Mouse (Mus musculus) left cerebral cortex, postnatal 10 days (tissue): ENCODE results near the gene Krtap3-2. TPM values are rescaled to one million over a fixed set of nuclear protein-coding genes. Genes with fewer than 3 reads are reported as not detected.
A peak's percentile ranks its signal among the peaks of the same experiment; 100 is the strongest.
"Not testable (repeated sequence)": the region's sequence is repeated elsewhere in the genome, so short reads cannot be mapped to it uniquely, and the experiment has no call there.

Experiments used
- DNase-seq, 2 experiments: peaks; one replicate each; pipeline ENCODE4 v3.0.0; 2021 to 2022; ENCODE audit warnings: low spot score in 2 of 2, mixed read lengths in 1 of 2; ENCODE audit errors: extremely low spot score in 1 of 2
- intact Hi-C: fragments of 180-260 bp; cut with DNase I; formaldehyde crosslinking; loops from one replicate; pipeline ENCODE4 v1.15.1; 2025
- total RNA-seq, 2 experiments: library from RNA; stranded (reverse); gene quantifications; 2 replicates each; pipeline ENCODE4 v1.2.3; 2021

Gene Krtap3-2
- not detected for total RNA-seq

- DNase-seq = no peak
- intact Hi-C loops = no loop called here
These were observed at the start of gene Krtap3-2 for GRCm38 (mm10) chr11:99556753-99557152. TSS of gene Krtap3-2 (minus strand) at chr11:99556853.

- intact Hi-C loops, DNase-seq: not testable (repeated sequence)
These were observed 46.6 kb upstream of the Krtap3-2 start, which contains the start of gene Gm11938 for GRCm38 (mm10) chr11:99603208-99603607. TSS of gene Gm11938 (minus strand) at chr11:99603308.

- DNase-seq, intact Hi-C loops: not testable (repeated sequence)
These were observed 41.1 kb upstream of the Krtap3-2 start, which contains the start of gene Krtap9-3 for GRCm38 (mm10) chr11:99597742-99598141. TSS of gene Krtap9-3 (minus strand) at chr11:99598105.

DNA sequence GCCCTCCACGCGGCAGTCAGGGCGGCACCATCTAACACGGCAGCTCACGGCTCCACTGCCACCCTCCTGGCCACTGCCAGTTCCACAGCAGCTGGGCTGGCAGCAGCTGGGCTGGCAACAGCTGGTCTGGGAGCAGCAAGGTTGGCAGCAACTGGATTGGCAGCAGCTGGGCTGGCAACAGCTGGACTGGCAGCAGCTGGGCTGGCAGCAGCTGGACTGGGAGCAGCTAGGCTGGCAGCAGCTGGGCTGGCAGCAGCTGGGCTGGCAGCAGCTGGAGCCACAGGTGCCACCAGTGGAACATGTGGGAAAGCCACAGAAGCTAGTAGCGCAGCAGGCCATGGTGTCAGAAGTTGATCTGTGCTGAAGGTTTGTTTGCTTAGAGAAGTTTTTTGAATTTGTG, 34.3 kb upstream of the Krtap3-2 start, which contains the start of gene Krtap1-3:
Krtap1-3 (minus strand) TSS at position 359 of the 400 bp plus-strand sequence.
- intact Hi-C loops = no loop called here
- DNase-seq = no peak

- intact Hi-C loops = no loop called here
- DNase-seq = no peak
These were observed 28.4 kb upstream of the Krtap3-2 start for GRCm38 (mm10) chr11:99585096-99585495.

DNA sequence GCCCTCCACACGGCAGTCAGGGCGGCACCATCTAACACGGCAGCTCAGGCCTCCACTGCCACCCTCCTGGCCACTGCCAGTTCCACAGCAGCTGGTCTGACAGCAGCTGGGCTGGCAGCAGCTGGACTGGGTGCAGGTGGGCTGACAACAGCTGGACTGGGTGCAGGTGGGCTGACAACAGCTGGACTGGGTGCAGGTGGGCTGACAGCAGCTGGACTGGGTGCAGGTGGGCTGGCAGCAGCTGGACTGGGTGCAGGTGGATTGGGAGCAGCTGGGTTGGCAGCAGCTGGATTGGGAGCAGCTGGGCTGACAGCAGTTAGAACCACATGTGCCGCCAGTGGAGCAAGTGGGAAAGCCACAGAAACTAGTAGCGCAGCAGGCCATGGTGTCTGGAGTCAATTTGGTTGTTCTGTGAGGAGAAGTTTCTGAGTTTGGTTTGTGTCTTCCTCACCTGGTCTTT, 26.6 kb upstream of the Krtap3-2 start, which contains the start of gene Krtap1-4:
Krtap1-4 (minus strand) TSS at position 410 of the 460 bp plus-strand sequence.
- intact Hi-C loops = no loop called here
- DNase-seq = no peak

GRCm38 (mm10) chr11:99581564-99581963, 24.9 kb upstream of the Krtap3-2 start:
- intact Hi-C loops = no loop called here
- no peak for DNase-seq

DNA sequence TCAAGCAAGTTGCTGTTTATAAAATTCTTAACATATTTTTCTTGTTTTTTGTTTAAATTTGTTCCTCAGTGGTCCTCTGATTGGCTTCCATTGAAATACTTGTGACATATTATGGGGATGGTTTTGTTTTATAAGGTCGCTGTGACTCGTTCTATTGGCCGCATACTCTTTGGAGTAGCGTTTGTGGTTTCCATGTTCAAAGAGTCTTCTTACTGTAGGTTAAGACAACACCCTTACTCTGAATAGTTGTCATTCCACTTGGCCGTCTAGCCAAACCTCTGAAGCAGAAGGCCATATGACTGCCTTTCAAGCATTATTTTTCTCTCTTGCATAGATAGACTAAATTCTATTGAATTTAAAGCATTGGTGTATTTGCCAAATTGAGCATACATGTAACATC, 24.4 kb upstream of the Krtap3-2 start:
- intact Hi-C loops = no loop called here
- DNase-seq = no peak

GRCm38 (mm10) chr11:99580636-99581035, 24.0 kb upstream of the Krtap3-2 start, which contains the start of gene Krtap1-5:
TSS of gene Krtap1-5 (minus strand) at chr11:99581016.
- no peak for DNase-seq
- intact Hi-C loops = no loop called here

DNA sequence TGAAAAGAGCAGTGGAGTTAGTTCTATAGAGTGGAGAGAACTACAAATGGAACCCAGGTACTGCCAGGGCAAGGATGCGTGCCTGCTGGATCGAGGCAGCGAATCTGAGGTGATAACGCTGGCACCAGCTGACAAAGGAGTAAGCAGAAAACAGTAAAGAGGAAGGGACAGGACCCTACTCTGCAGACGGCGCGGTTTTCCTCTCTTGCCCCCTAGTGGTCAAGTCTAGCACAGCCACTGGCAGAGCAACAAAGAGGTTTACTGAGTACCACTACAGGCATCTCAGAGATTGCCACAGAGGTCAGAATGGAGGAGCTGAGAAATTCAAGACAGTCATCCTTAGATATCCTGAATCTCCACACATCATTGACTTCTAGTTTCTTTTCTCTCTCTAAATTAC, 17.5 kb upstream of the Krtap3-2 start:
- intact Hi-C loops = loop anchor here (5.0 kb wide), 1 partner anchor 107 kb away; no protein-coding TSS in a partner anchor

GRCm38 (mm10) chr11:99573164-99573563, 16.5 kb upstream of the Krtap3-2 start:
- DNase-seq = no peak
- intact Hi-C loops = loop anchor here (5.0 kb wide), 1 partner anchor 106 kb away; no protein-coding TSS in a partner anchor

More for the DNA sequence above, 17.5 kb upstream of the Krtap3-2 start:
- DNase-seq = peak; percentile 42 to 63

DNA sequence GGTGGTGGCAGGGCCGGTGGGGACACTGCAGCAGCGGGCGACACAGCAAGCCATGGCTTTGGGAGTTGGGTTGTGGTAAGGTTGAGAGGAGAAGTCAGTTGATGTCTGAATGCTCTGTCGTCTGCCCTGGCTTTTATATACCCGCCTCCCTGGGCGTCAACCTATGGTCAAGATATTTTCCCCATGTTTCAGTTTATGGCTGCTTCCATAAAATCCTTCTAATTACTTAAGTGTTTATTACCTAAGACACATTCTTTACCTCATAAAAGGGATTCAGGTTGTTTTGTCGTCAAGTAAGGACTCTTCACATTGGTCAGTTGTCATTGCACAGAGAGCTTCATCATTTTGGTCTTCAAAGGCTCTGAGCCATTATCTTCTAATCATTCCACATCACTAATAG, 9.9 kb upstream of the Krtap3-2 start, which contains the start of gene Krtap3-1:
Krtap3-1 (minus strand) TSS at position 101 of the 400 bp plus-strand sequence.
- DNase-seq = no peak
- intact Hi-C loops = no loop called here

GRCm38 (mm10) chr11:99562580-99562979, 5.9 kb upstream of the Krtap3-2 start:
- no peak for DNase-seq
- intact Hi-C loops = no loop called here

GRCm38 (mm10) chr11:99559366-99559765, 2.7 kb upstream of the Krtap3-2 start, which contains the start of gene Gm11939:
TSS of gene Gm11939 (minus strand) at chr11:99559466.
- intact Hi-C loops = no loop called here
- DNase-seq = no peak

- intact Hi-C loops = no loop called here
- DNase-seq = no peak
These were observed 1.5 kb upstream of the Krtap3-2 start for GRCm38 (mm10) chr11:99557976-99558745.

DNA sequence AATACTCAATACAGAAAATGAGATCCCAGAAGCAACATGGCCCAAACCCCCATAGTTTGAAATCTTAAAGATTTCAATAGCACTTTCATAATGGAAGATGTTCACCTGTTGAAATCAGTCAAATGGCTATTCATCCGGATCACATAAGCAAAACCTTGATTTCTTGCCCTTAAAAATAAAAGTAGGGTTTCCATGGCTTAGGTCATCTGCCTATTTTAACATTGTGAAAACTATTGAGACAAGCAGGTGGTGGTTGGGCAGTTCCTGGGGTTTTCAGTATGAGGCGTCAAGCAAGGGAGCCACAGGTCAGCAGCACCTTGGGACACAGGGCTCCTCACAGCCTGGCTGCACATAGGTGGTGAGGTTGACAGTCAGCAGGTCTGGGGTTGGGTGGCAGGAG, 458 bp downstream of the Krtap3-2 start:
- DNase-seq = no peak
- intact Hi-C loops = no loop called here

DNA sequence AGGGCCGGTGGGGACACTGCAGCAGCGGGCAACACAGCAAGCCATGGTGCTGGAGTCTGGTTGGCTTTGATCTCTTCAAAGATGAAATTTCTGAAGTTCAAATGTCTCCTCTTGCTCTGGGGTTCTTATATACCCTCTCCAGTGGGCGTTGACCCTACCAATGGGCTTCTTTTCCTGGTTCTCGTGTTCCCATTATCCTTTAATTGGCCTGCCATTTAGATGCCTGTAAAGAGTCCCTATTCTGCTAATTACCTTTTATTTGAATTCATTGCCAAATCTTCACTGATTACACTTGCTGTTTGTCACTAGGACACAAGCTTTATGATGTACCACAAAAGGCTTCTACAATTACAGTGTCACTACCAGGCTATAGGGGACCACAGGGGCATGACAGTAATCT, 5.9 kb downstream of the Krtap3-2 start, which contains the start of gene Krtap3-3:
Krtap3-3 (minus strand) TSS at position 101 of the 400 bp plus-strand sequence.
- no peak for DNase-seq
- intact Hi-C loops = no loop called here

DNA sequence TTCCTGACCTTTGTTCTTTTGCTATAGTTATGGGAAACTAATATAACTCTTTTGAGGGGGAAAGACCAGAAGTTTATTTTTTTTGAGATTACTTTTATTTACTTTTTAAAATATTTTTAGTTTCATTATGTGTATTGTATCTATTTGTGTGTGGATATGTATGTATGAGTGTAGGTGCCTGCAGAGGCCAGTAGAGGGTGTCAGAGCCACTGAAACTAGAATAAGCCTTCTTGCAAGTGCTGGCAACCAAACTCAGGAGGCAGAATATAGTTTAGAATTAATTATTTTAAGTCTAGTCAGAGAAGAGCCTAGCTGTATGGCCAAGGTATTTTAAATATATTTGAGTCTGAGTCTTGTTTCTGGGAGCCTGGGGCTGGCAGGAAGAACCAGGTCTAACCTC, 8.8 kb downstream of the Krtap3-2 start:
- intact Hi-C loops = no loop called here
- DNase-seq = no peak

DNA sequence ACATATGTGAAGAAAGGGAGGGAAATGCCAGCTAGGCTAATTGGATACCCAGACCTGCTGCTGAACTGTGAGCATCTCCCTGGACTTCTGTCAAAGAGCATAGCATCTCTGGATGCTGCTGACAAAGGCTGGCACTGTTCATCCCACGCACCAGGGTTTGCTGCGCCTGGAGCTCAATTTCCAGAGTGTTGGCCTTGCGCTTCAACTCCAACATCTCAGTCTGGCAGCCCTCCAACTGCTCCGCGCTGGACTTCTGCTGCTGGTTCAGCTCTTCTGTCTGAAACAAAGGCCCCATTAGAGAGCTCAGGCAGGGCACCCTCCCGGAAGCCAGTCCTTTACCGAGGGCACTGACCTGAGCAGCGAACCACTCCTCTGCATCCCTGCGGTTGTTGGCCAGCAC, 16.9 kb downstream of the Krtap3-2 start:
- peak; percentile 8 to 57 for DNase-seq
- intact Hi-C loops = no loop called here
